Mouse (Mus musculus) ES-Bruce4 (cell line): ENCODE measurements around the gene Ddx50. TPM values are rescaled to one million over a fixed set of nuclear protein-coding genes. Genes with fewer than 3 reads are reported as not detected.
A peak's percentile ranks its signal among the peaks of the same experiment; 100 is the strongest.
"Not testable (repeated sequence)": the region's sequence is repeated elsewhere in the genome, so short reads cannot be mapped to it uniquely, and the experiment has no call there.

Source experiments
- H3K27ac ChIP-seq: 2 replicates; pipeline ENCODE4 v1.5.1; 2012; ENCODE audit warnings: low read length, inconsistent platforms; ENCODE audit not compliant: insufficient read depth
- H3K27me3 ChIP-seq: 2 replicates; pipeline ENCODE4 v1.6.1; 2012; ENCODE audit warnings: mild to moderate bottlenecking, low read length, inconsistent platforms; ENCODE audit not compliant: control insufficient read depth, poor library complexity, insufficient read depth, severe bottlenecking
- H3K36me3 ChIP-seq: 2 replicates; pipeline ENCODE4 v1.6.1; 2012; ENCODE audit warnings: inconsistent platforms, mild to moderate bottlenecking, low read length, moderate library complexity; ENCODE audit not compliant: control insufficient read depth, poor library complexity, insufficient read depth, severe bottlenecking
- H3K4me1 ChIP-seq: one replicate; pipeline ENCODE4 v1.8.1; 2011; ENCODE audit warnings: low read length; ENCODE audit not compliant: control insufficient read depth, insufficient read depth
- H3K4me3 ChIP-seq: 2 replicates; pipeline ENCODE4 v1.5.1; 2011; ENCODE audit warnings: low read depth, mild to moderate bottlenecking, low read length
- H3K9ac ChIP-seq: 2 replicates; pipeline ENCODE4 v1.6.1; 2012; ENCODE audit warnings: low read depth, mild to moderate bottlenecking, inconsistent platforms; ENCODE audit not compliant: poor library complexity, severe bottlenecking
- H3K9me3 ChIP-seq: replicated peaks from 2 replicates; pipeline ENCODE4 v1.6.1; 2012; ENCODE audit warnings: mild to moderate bottlenecking, low read length, inconsistent platforms; ENCODE audit not compliant: control insufficient read depth, poor library complexity, insufficient read depth, severe bottlenecking
- CTCF ChIP-seq: IDR thresholded peaks from one replicate; pipeline ENCODE4 v1.8.1; 2011; ENCODE audit warnings: low read depth, low read length
- EP300 ChIP-seq: IDR thresholded peaks from 2 replicates; pipeline ENCODE4 v1.6.1; 2011; ENCODE audit warnings: low read depth, low read length; ENCODE audit not compliant: insufficient read depth
- POLR2A ChIP-seq: IDR thresholded peaks from one replicate; pipeline ENCODE4 v1.8.1; 2011; ENCODE audit warnings: low read length; ENCODE audit not compliant: insufficient read depth
- polyA plus RNA-seq: library from polyadenylated mRNA; stranded (reverse); fragments of >200 nt; gene quantifications from 2 replicates; pipeline ENCODE4 v1.2.4, GENCODE M21; 2011; ENCODE audit warnings: low read depth; ENCODE audit not compliant: missing spikeins, insufficient read depth, insufficient read length

Ddx50 gene
- polyA plus RNA-seq, 1 experiment, result 115 TPM

- no peaks in the 10 kb centered on the region for H3K4me1 ChIP-seq
- no peaks in the 10 kb centered on the region for H3K27me3 ChIP-seq
- H3K4me3 ChIP-seq, result no peak overlapping the region
- no peak overlapping the region for H3K27ac ChIP-seq
- no peak for TF ChIP-seq CTCF
- no peak for TF ChIP-seq POLR2A
- no peak for TF ChIP-seq EP300
- no peak overlapping the region for H3K9ac ChIP-seq
- no peaks in the 10 kb centered on the region for H3K9me3 ChIP-seq
- H3K36me3 ChIP-seq, result peaks cover 84% of the 10 kb centered on the region
Measured at GRCm38 (mm10) chr10:62592496-62592895, 58.5 kb downstream of the Ddx50 start.

GRCm38 (mm10) chr10:62590200-62590599 lies 60.8 kb downstream of the Ddx50 start:
- no peak for TF ChIP-seq EP300
- TF ChIP-seq CTCF, result peak; percentile 28
- Histone ChIP-seq H3K9me3 (no peaks in the 10 kb centered on the region), H3K27ac (no peak overlapping the region), H3K27me3 (no peaks in the 10 kb centered on the region), H3K4me3 (no peak overlapping the region), H3K9ac (no peak overlapping the region), H3K36me3 (peaks cover 89% of the 10 kb centered on the region), H3K4me1 (no peaks in the 10 kb centered on the region)

- H3K27ac ChIP-seq, result no peak overlapping the region
- H3K36me3 ChIP-seq, result peaks cover 92% of the 10 kb centered on the region
- no peaks in the 10 kb centered on the region for H3K27me3 ChIP-seq
- TF ChIP-seq POLR2A (no peak), CTCF (no peak), EP300 (no peak)
- H3K4me3 ChIP-seq, result no peak overlapping the region
- H3K4me1 ChIP-seq, result no peaks in the 10 kb centered on the region
- no peaks in the 10 kb centered on the region for H3K9me3 ChIP-seq
- no peak overlapping the region for H3K9ac ChIP-seq
Measured at GRCm38 (mm10) chr10:62588616-62589015, 62.4 kb downstream of the Ddx50 start.

- peaks cover 72% of the 10 kb centered on the region for H3K36me3 ChIP-seq
- H3K9ac ChIP-seq, result no peak overlapping the region
- H3K9me3 ChIP-seq, result no peaks in the 10 kb centered on the region
- no peak overlapping the region for H3K27ac ChIP-seq
- no peaks in the 10 kb centered on the region for H3K4me1 ChIP-seq
- H3K27me3 ChIP-seq, result no peaks in the 10 kb centered on the region
- no peak overlapping the region for H3K4me3 ChIP-seq
- no peak for TF ChIP-seq POLR2A
- TF ChIP-seq CTCF, result no peak
- no peak for TF ChIP-seq EP300
Measured at GRCm38 (mm10) chr10:62583245-62583644, 67.8 kb downstream of the Ddx50 start.

- H3K36me3 ChIP-seq, result peaks cover 67% of the 10 kb centered on the region
- TF ChIP-seq EP300, result no peak
- no peak for TF ChIP-seq CTCF
- no peak for TF ChIP-seq POLR2A
- H3K27me3 ChIP-seq, result no peaks in the 10 kb centered on the region
- H3K27ac ChIP-seq, result no peak overlapping the region
- H3K4me3 ChIP-seq, result no peak overlapping the region
- H3K9ac ChIP-seq, result no peak overlapping the region
- no peaks in the 10 kb centered on the region for H3K9me3 ChIP-seq
- no peaks in the 10 kb centered on the region for H3K4me1 ChIP-seq
Measured at GRCm38 (mm10) chr10:62582701-62583100, 68.3 kb downstream of the Ddx50 start.

- Histone ChIP-seq H3K27me3 (no peaks in the 10 kb centered on the region), H3K4me1 (no peaks in the 10 kb centered on the region)
Measured at GRCm38 (mm10) chr10:62582263-62582662, 68.8 kb downstream of the Ddx50 start.

GRCm38 (mm10) chr10:62579129-62579528 lies 71.9 kb downstream of the Ddx50 start:
- H3K36me3 ChIP-seq, result peaks cover 33% of the 10 kb centered on the region
- H3K27ac ChIP-seq, result not testable (repeated sequence)

More at GRCm38 (mm10) chr10:62582263-62582662, 68.8 kb downstream of the Ddx50 start:
- H3K36me3 ChIP-seq, result peaks cover 62% of the 10 kb centered on the region
- no peak overlapping the region for H3K4me3 ChIP-seq
- no peak overlapping the region for H3K27ac ChIP-seq
- H3K9ac ChIP-seq, result no peak overlapping the region
- TF ChIP-seq EP300, result no peak
- no peak for TF ChIP-seq POLR2A
- TF ChIP-seq CTCF, result no peak
- no peaks in the 10 kb centered on the region for H3K9me3 ChIP-seq

More at GRCm38 (mm10) chr10:62579129-62579528, 71.9 kb downstream of the Ddx50 start:
- not testable (repeated sequence) for H3K4me3 ChIP-seq, H3K9ac ChIP-seq, H3K27me3 ChIP-seq, H3K9me3 ChIP-seq, H3K4me1 ChIP-seq
